Comparison of ENCODE assay signal across 8 mouse cellular contexts in genomic region chr16:57362679-57363401, GRCm38 (mm10). TPM values are rescaled to one million over a fixed set of nuclear protein-coding genes. Genes with fewer than 3 reads are reported as not detected.
A peak's percentile ranks its signal among the peaks of the same experiment; 100 is the strongest.
DNase-seq lines count a peak whose midpoint lies in the region; ATAC-seq lines count a peak whose summit lies in the region.

No protein-coding gene starts in this region.

- no peak overlapping the region for H3K9ac ChIP-seq in hindbrain, embryonic 14.5 days

- no peak overlapping the region for H3K27ac ChIP-seq in hindbrain, embryonic 14.5 days

- peak; percentile 84 for ATAC-seq in hindbrain, embryonic 14.5 days (ENCODE audit: low FRiP score)
- ATAC-seq in erythroblast, adult 5-6 weeks (replicated peaks; ENCODE audit: low FRiP score, poor library complexity, severe bottlenecking) = no peak

- H3K27me3 ChIP-seq in hindbrain, embryonic 14.5 days (ENCODE audit: control insufficient read depth, insufficient read depth, low read length) = no peaks in the 10 kb centered on the region

- WGBS in hindbrain, embryonic 14.5 days = 42% methylated on average over 18 of the region's 18 CpGs

- no peak overlapping the region for H3K4me3 ChIP-seq in hindbrain, embryonic 14.5 days (replicated peaks; ENCODE audit: low read length)

- H3K9me3 ChIP-seq in hindbrain, embryonic 14.5 days (ENCODE audit: control insufficient read depth, low read length) = no peaks in the 10 kb centered on the region

- peak overlapping the region; percentile 33 for H3K4me2 ChIP-seq in hindbrain, embryonic 14.5 days (replicated peaks)

- DNase-seq in adrenal gland, adult 2 months = peak; percentile 84
- DNase-seq in cerebellum, postnatal 36 days = peak; percentile 39 to 44
- peak; percentile 52 for DNase-seq in gastrocnemius, postnatal 10 days
- peak; percentile 52 for DNase-seq in hindbrain, embryonic 14.5 days (ENCODE audit: low spot score)
- DNase-seq in layer of hippocampus, postnatal 36 days = peak; percentile 35 to 37
- peak; percentile 87 for DNase-seq in lung, postnatal 10 days
- peak; percentile 41 for DNase-seq in right cerebral cortex, adult 18-20 months

- H3K4me1 ChIP-seq in hindbrain, embryonic 14.5 days (replicated peaks; ENCODE audit: control insufficient read depth, insufficient read depth, low read length) = peaks cover 7% of the 10 kb centered on the region

- H3K36me3 ChIP-seq in hindbrain, embryonic 14.5 days (replicated peaks; ENCODE audit: control insufficient read depth, insufficient read depth) = no peaks in the 10 kb centered on the region

RNA-seq across cellular contexts. Expression of gene Filip1l, which starts 9.9 kb away (rescaled TPM):
- total RNA-seq in adrenal gland, adult 2 months (2021) = 10 to 100 TPM; 23.0 to 23.1 TPM
- 0.90 and 0.99 TPM in 2 replicates for polyA plus RNA-seq in adrenal gland, adult 2 months (2012; rRNA removed)
- total RNA-seq in gastrocnemius, postnatal 10 days (2021) = 10 to 100 TPM; 53.5 to 60.3 TPM
- 2.8 and 3.4 TPM in 2 replicates for polyA plus RNA-seq in hindbrain, embryonic 14.5 days (2014; fragmentation: Nextera tagmentation; extraction: Ambion mirVana)
- 1 to 10 TPM; 2.9 to 4.0 TPM for total RNA-seq in layer of hippocampus, postnatal 36 days (2021)
- total RNA-seq in erythroblast, adult 5-6 weeks (2015; ENCODE audit: low replicate concordance) = 6.1 and 23.4 TPM in 2 replicates
- 4.0 and 5.4 TPM in 2 replicates for total RNA-seq in erythroblast, adult 5-6 weeks (2017; ENCODE audit: low replicate concordance)

Comparison
In these comparisons a context has a peak if more than half of its experiments do, and no peak if none do; other contexts are left out.
1. DNase-seq: peak in every context shown above with its lines; median percentile 87 in lung, postnatal 10 days; 84 in adrenal gland, adult 2 months; 52 in gastrocnemius, postnatal 10 days; 52 in hindbrain, embryonic 14.5 days; 42 in cerebellum, postnatal 36 days; 41 in right cerebral cortex, adult 18-20 months; 36 in layer of hippocampus, postnatal 36 days.